23 mouse cellular contexts compared by ENCODE assay signal in genomic region chr13:111097336-111097735, GRCm38 (mm10).
DNase-seq lines count a peak whose midpoint lies in the region; ATAC-seq and TF ChIP-seq lines count a peak whose summit lies in the region.
"Had no signal": no experiment of that assay in that cellular context is flagged by ENCODE, and none has a peak within 500 bp of the region (broad histone marks: within the 10 kb centered on the region; RNA-seq: fewer than 3 reads in every experiment).

No protein-coding gene starts in this region.

- no peak for TF ChIP-seq CTCF in heart, adult 2 months (IDR thresholded peaks at IDR 0.05)
- no peak for TF ChIP-seq CTCF in cerebellum, adult 2 months (IDR thresholded peaks at IDR 0.05; ENCODE audit: borderline replicate concordance, insufficient read depth, low read depth, low read length)

- no peaks in the 10 kb centered on the region for H3K79me2 ChIP-seq in heart, adult 2 months (replicated peaks; ENCODE audit: control insufficient read depth, insufficient read depth, low read length)

- H3K27ac ChIP-seq in heart, adult 2 months, result peak overlapping the region; percentile 59
- no peak overlapping the region for H3K27ac ChIP-seq in midbrain, embryonic 16.5 days (ENCODE audit: low read length)
- H3K27ac ChIP-seq in cerebellum, adult 2 months (ENCODE audit: insufficient read depth, low read length), result no peak overlapping the region
- H3K27ac ChIP-seq: forebrain, embryonic 10.5 days; hindbrain, postnatal 0 days; kidney, embryonic 15.5 days; midbrain, embryonic 12.5 days; neural tube, embryonic 13.5 days had no signal

- H3K36me3 ChIP-seq in heart, adult 2 months (ENCODE audit: control insufficient read depth, insufficient read depth, low read length), result no peaks in the 10 kb centered on the region
- H3K36me3 ChIP-seq in midbrain, embryonic 16.5 days (ENCODE audit: control insufficient read depth, insufficient read depth, low read length), result no peaks in the 10 kb centered on the region
- H3K36me3 ChIP-seq: forebrain, embryonic 10.5 days; kidney, embryonic 15.5 days; midbrain, embryonic 12.5 days; neural tube, embryonic 13.5 days had no signal

- H3K4me2 ChIP-seq in midbrain, embryonic 16.5 days (ENCODE audit: low read length), result no peak overlapping the region
- H3K4me2 ChIP-seq: heart, embryonic 11.5 days; kidney, embryonic 15.5 days; midbrain, embryonic 12.5 days; neural tube, embryonic 13.5 days had no signal

- no peaks in the 10 kb centered on the region; the same call in 1 of the 2 replicates for H3K4me1 ChIP-seq in heart, adult 2 months (ENCODE audit: control insufficient read depth, insufficient read depth, low read length)
- H3K4me1 ChIP-seq in midbrain, embryonic 16.5 days (ENCODE audit: control insufficient read depth, insufficient read depth, low read length), result no peaks in the 10 kb centered on the region
- H3K4me1 ChIP-seq in cerebellum, adult 2 months (ENCODE audit: control insufficient read depth, insufficient read depth, low read length), result no peaks in the 10 kb centered on the region
- H3K4me1 ChIP-seq: forebrain, embryonic 10.5 days; midbrain, embryonic 12.5 days had no signal

- TF ChIP-seq POLR2A in heart, adult 2 months (IDR thresholded peaks at IDR 0.05; ENCODE audit: insufficient read depth, low read depth, low read length), result no peak
- no peak for TF ChIP-seq POLR2A in cerebellum, adult 2 months (IDR thresholded peaks at IDR 0.05; ENCODE audit: borderline replicate concordance, insufficient read depth, low read length)

- no peak overlapping the region for H3K9ac ChIP-seq in heart, adult 2 months (ENCODE audit: low read depth, low read length)
- no peak overlapping the region for H3K9ac ChIP-seq in midbrain, embryonic 16.5 days (ENCODE audit: low read depth, low read length)
- H3K9ac ChIP-seq: forebrain, postnatal 0 days; kidney, embryonic 15.5 days; midbrain, embryonic 12.5 days; neural tube, embryonic 13.5 days had no signal

- DNase-seq in heart, adult 2 months, result peak in 1 of 2 experiments; percentile 8
- no peak for DNase-seq in heart, postnatal 25 days (ENCODE audit: low spot score)
- peak; percentile 35 for DNase-seq in left cerebral cortex, adult 11 months (ENCODE audit: low spot score)
- no peak for DNase-seq in left cerebral cortex, postnatal 4 days
- DNase-seq in right cerebral cortex, adult 2 months (ENCODE audit: low spot score in 2 of 2), result peak; percentile 50 to 56
- no peak for DNase-seq in cerebellum, adult 2 months
- DNase-seq: adrenal gland, postnatal 25 days; cerebellum, adult 18-20 months; forebrain, postnatal 0 days; gastrocnemius, postnatal 10 days; kidney, postnatal 4 days; liver; thymus, postnatal 25 days had no signal

- 65% methylated on average over 4 of the region's 4 CpGs for WGBS in heart, adult 2 months
- WGBS in midbrain, embryonic 16.5 days, result 83% methylated on average over 4 of the region's 4 CpGs
- 85% methylated on average over 4 of the region's 4 CpGs for WGBS in cerebellum, adult 2 months

- no peak for ATAC-seq in midbrain, embryonic 16.5 days
- ATAC-seq: forebrain, postnatal 0 days; hindbrain, postnatal 0 days; intestine, postnatal 0 days; lung, postnatal 0 days had no signal

- no peak overlapping the region for H3K4me3 ChIP-seq in heart, adult 2 months
- no peak overlapping the region for H3K4me3 ChIP-seq in midbrain, embryonic 16.5 days (ENCODE audit: low read depth, low read length)
- no peak overlapping the region for H3K4me3 ChIP-seq in cerebellum, adult 2 months (replicated peaks; ENCODE audit: insufficient read depth, low read depth, low read length)
- H3K4me3 ChIP-seq: forebrain, embryonic 10.5 days; kidney, embryonic 15.5 days; midbrain, embryonic 12.5 days; neural tube, embryonic 13.5 days had no signal

- H3K9me3 ChIP-seq in midbrain, embryonic 16.5 days (replicated peaks; ENCODE audit: control insufficient read depth, low read length, poor library complexity, severe bottlenecking), result no peaks in the 10 kb centered on the region
- H3K9me3 ChIP-seq: forebrain, embryonic 10.5 days; kidney, embryonic 15.5 days; midbrain, embryonic 12.5 days; neural tube, embryonic 13.5 days had no signal

- H3K27me3 ChIP-seq in heart, adult 2 months (ENCODE audit: control insufficient read depth, insufficient read depth, low read length), result no peaks in the 10 kb centered on the region
- no peaks in the 10 kb centered on the region for H3K27me3 ChIP-seq in midbrain, embryonic 16.5 days (ENCODE audit: control insufficient read depth, insufficient read depth, low read depth, low read length)
- H3K27me3 ChIP-seq in cerebellum, adult 2 months (ENCODE audit: control insufficient read depth, insufficient read depth, low read length), result no peaks in the 10 kb centered on the region
- H3K27me3 ChIP-seq: CH12.LX; kidney, embryonic 15.5 days; midbrain, embryonic 12.5 days; neural tube, embryonic 13.5 days had no signal

- intact Hi-C loops in heart, adult 2 months (cut with DNase I), result no loop called here
- intact Hi-C loops in heart, postnatal 25 days (cut with DNase I), result no loop called here
- intact Hi-C loops in left cerebral cortex, postnatal 4 days (cut with DNase I), result no loop called here

- TF ChIP-seq EP300 in heart, adult 2 months (IDR thresholded peaks at IDR 0.05; ENCODE audit: insufficient read depth, low read depth, low read length), result no peak

Comparison
In these comparisons a context has a peak if more than half of its experiments do, and no peak if none do; other contexts are left out.
1. DNase-seq: peak in left cerebral cortex, adult 11 months (single experiment) and right cerebral cortex, adult 2 months (2 of 2); none in heart, postnatal 25 days (single experiment), left cerebral cortex, postnatal 4 days (single experiment) and cerebellum, adult 2 months (0 of 2).